Mouse (Mus musculus) neutrophil, adult 5-6 weeks (primary cell): ENCODE data around the gene Gpr84. TPM values are rescaled to one million over a fixed set of nuclear protein-coding genes. Genes with fewer than 3 reads are reported as not detected.
A peak's percentile ranks its signal among the peaks of the same experiment; 100 is the strongest.
"Not testable (repeated sequence)": the region's sequence is repeated elsewhere in the genome, so short reads cannot be mapped to it uniquely, and the experiment has no call there.

Experiments
- ATAC-seq: fragments of 151-379, 151-347 bp; 2 replicates; pipeline ENCODE4 v1.8.0; 2017; ENCODE audit warnings: mild to moderate bottlenecking, moderate TSS enrichment; ENCODE audit not compliant: insufficient number of reproducible peaks, poor library complexity, low FRiP score, severe bottlenecking; ENCODE audit errors: extremely low read depth
- total RNA-seq: library from RNA; stranded (forward); fragments of 200-1000 nt; gene quantifications from 2 replicates; pipeline ENCODE4 v1.2.3, GENCODE M21; 2017

The Gpr84 gene
- total RNA-seq, 1 experiment from 2014 or later = not detected

GRCm38 (mm10) chr15:103295851-103296250, 14.6 kb downstream of the Gpr84 start:
- no peak for ATAC-seq

- no peak for ATAC-seq
Observed at GRCm38 (mm10) chr15:103294649-103295048, 15.8 kb downstream of the Gpr84 start.

DNA sequence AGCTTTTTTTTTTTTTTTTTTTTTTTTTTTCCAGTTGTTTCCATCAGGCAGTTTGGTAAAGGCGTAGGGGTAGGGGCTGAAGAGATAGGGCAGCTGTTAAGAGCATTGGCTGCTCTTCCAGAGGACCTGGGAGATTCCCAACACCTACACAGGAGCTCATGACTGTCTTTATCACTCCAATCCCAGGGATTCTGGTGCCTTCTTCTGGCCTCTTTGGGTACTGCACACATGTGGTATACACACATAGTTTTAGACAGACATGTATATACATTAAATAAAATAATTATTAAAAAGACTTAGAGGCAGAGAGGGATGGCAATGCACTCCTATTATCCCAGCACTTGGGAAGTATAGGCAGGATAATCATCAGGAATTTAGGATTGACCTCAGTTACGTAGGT, 17.0 kb downstream of the Gpr84 start:
- no peak for ATAC-seq

GRCm38 (mm10) chr15:103292673-103293345, 17.6 kb downstream of the Gpr84 start:
- ATAC-seq = no peak

DNA sequence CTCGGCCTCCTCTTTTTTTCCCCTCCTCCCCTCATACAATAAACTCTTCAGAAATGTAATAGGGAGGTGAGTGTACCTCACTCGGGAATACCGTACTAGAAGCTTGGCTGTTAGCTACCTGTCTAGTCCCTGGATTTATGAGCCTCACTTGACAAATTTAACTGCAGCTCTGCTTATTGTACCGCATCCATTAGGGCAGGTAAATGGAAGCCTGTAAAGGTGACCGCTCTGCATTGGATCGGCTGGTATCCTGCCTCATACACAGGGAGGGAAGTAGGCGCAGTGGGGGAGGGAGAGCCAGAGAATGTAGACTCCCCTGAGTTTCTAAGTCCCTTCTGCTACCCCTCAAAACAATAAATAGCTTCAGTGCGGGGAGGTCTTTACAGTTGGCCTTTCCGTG, 19.6 kb downstream of the Gpr84 start:
- ATAC-seq = no peak

GRCm38 (mm10) chr15:103290417-103290816, 20.0 kb downstream of the Gpr84 start:
- ATAC-seq = no peak

DNA sequence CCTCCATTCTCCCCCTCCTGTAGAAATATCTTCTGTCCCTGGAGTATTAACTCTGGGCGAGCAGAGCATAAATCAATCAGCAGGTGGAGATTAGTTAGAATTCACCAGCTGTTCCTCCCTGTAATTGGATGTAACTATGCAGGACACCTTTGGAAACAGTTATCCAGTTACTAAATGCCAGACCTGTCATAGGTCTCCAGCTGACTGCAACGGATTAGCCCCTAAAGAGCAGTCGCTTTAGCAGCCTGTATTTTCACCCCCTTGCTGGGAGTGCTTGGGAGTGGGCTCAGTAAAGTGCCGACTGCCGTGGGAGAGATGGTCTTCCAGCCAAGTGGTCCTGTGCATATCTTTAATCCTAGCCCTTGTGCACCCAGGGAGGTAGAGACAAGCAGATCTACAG, 20.8 kb downstream of the Gpr84 start:
- ATAC-seq = no peak

DNA sequence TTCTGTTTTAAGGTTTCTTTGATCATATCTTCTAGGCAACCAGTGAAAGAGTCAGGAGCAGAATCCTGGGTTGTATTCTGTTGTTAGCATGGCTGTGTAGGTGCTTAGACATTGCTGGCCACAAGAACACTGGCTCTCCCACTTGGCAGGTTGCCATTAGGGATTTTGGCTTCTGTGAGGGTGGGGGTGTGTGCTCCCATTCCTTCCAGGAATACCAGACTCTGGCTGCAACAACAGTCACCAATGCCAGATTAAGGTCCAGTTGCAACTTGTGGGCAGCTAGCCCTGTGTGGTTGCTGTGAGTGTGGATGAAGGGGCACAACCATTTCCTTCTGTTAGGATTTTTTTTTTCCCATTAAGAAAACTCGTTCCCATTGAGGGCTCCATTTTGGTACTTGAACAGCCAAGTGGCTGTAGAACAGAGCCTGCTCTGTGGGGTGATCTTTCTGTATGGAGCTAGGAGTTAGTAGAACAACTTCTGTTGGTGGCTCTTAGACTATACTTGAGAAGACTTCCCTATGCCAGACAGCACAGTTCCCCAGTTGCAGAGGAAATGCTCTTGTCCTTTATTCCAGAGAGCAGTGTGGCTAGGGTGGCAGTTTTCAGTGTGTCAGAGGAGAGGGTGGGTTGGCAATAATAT, 24.5 kb downstream of the Gpr84 start:
- ATAC-seq = no peak

DNA sequence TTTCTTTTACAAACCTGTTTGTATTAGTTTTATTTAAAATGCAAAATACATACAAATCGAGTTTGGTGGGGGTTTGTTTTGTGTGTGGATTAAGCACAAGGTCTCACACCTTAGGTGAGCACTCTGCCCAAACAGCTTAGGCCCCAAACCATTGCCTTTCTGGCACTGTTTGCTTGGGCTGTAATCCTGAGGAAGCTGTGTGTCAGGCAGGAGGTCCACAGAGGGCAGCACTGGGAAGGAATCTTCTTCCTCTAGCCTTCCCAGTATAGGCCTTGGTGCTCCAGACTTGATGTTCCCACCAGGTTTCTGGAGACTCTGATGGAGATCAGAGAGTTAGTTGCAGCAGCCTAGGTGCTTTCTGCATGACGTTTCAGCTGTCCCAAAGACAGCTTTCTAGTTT, 25.8 kb downstream of the Gpr84 start:
- no peak for ATAC-seq

GRCm38 (mm10) chr15:103284066-103284465, 26.3 kb downstream of the Gpr84 start:
- ATAC-seq = peak; percentile 53; the same call in 1 of the 2 replicates

- no peak for ATAC-seq
Observed at GRCm38 (mm10) chr15:103281465-103282205, 28.8 kb downstream of the Gpr84 start.

- ATAC-seq = peak; percentile 74
Observed at GRCm38 (mm10) chr15:103280817-103281464, 29.5 kb downstream of the Gpr84 start.

DNA sequence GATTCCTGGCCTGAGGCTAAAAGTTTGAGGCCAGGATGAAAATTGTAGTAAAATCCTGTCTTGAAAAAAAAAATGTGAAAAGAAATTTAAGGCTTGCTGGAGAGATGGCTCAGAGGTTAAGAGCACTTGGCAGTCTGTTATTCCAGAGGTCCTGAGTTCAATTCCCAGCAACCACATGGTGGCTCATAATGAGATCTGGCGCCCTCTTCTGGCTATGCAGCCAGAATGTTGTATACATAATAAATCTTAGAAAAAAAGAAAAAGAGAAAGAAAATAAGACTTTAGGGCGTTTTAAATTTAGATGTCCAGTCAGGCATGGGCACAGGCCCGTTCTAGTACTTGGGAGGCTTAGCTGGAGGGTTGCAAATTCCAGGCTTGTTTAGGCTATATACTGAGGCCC, 30.7 kb downstream of the Gpr84 start:
- ATAC-seq = no peak

DNA sequence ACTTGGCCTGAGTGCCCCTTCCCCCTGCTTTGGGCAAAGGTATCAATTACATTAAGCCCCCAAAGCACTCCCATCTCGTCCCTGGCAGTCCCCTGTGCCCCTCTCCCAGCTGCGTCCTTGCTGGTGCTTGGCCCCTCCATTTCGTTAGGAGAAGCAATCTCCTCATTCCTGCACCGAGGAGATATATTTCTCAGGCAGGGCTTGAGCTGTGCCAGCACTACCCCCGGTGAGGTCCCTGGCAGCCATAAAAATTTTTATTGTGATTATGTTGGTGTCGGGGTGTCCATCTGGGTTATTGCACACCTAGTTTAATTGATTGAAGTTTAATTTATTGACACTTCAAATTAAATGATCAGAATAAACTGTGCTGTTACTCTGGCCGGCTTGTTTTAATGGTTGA, 32.5 kb downstream of the Gpr84 start:
- ATAC-seq = no peak

GRCm38 (mm10) chr15:103275943-103276342, 34.5 kb downstream of the Gpr84 start:
- ATAC-seq = not testable (repeated sequence)

DNA sequence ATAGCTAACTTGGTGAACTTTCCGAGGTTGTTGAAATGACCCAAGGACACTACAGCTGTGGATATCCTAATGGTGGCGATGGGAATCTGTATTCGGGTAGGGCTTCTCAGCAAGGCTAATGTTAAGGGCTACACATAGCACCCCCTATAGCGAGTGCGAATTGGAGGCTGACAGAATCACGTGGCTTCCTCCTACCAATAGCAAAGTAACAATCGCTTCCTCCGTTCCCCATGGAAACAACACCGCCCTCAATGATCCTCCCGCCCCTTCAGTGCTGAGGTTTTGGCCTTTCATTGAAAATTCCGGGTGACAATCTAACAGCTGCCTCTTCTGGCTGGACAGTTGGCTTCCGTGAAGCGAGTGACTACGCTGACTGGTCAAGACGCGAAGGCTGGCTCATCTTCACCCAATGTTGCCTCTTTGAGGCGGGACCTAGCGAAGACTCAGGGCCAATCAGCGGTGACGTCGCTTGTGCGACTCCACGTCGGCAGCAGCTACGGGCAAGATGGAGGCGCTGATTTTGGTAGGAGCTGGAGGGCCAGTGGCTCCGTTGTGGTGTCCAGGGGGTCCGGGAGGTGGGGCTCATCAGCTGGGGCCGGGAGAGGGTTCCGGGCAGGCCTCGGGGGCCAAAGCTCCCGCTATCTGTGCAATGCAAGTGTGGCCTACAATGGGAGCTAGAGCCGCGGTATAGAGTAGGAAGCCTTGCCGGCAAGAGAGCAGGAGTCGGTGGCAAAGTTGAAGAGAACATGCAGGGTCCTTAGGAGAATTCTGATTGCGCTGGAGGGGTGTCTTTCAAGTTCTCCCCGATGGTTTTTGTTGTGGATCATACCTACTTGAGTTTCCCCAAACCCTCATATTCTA, 37.8 kb downstream of the Gpr84 start, which contains the start of gene Copz1:
Copz1 (plus strand) TSS at position 296 of the 861 bp plus-strand sequence.
- ATAC-seq = peak; percentile 99

DNA sequence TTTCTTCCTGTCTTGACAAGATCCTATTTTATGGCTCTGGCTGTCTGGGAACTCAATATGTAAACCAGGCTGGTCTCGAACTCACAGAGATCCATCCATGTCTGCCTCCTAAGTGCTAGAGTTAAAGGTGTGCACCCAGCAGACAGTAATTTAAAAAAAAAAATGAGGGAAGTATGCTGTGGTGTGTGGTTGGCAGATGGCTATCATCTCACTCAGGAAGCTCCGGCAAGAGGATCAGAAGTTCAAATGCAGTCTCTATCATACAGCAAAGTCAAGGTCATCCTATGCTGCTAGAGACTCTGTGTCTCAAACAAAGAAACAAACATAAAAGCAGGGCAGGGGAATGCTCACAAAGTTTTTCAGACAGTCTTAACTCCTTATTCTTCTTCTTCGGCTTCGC, 41.5 kb downstream of the Gpr84 start:
- ATAC-seq = no peak

GRCm38 (mm10) chr15:103264794-103265193, 45.6 kb downstream of the Gpr84 start:
- ATAC-seq = no peak

GRCm38 (mm10) chr15:103259989-103260388, 50.4 kb downstream of the Gpr84 start:
- ATAC-seq = no peak
